Mouse (Mus musculus): ENCODE results near the gene Itpkb. TPM values are rescaled to one million over a fixed set of nuclear protein-coding genes. Genes with fewer than 3 reads are reported as not detected.

Itpkb gene
- total RNA-seq, 1 experiment, result 3.3 TPM

- Histone ChIP-seq H3K9me3 (ENCODE audit: control insufficient read depth, insufficient read depth, low read depth, low read length) (no peaks in the 10 kb centered on the region), H3K4me1 (ENCODE audit: control insufficient read depth in 2 of 2, insufficient read depth in 2 of 2, low read length in 2 of 2, poor library complexity in 1 of 2) (peaks cover 1 to 4% of the 10 kb centered on the region in 2 experiments; a peak in 1 of 4 replicates), H3K27ac (ENCODE audit: insufficient read depth, low read depth, low read length, poor library complexity, severe bottlenecking) (no peak overlapping the region), H3K36me3 (ENCODE audit: control insufficient read depth, insufficient read depth, low read length, poor library complexity, severe bottlenecking) (no peaks in the 10 kb centered on the region), H3K4me3 (ENCODE audit: insufficient read depth in 1 of 2, low read depth in 1 of 2, low read length in 2 of 2, poor library complexity in 1 of 2, severe bottlenecking in 1 of 2) (peak overlapping the region; percentile 50 to 57; a peak in 2 of 4 replicates), H3K9ac (ENCODE audit: insufficient read depth, low read depth, low read length, poor library complexity, severe bottlenecking) (no peak overlapping the region)
- in situ Hi-C loops (cut with MboI; ENCODE audit: low sequenced_read_pairs in 2 of 2, unreplicated experiment in 2 of 2), result no loop called here
- no peak for TF ChIP-seq MAFK (IDR thresholded peaks at IDR 0.05; ENCODE audit: insufficient read depth, low read depth, low read length)
- no peak for TF ChIP-seq HCFC1 (IDR thresholded peaks at IDR 0.05; ENCODE audit: borderline replicate concordance, insufficient read depth, low read length)
- no peak for TF ChIP-seq ZC3H11A (IDR thresholded peaks at IDR 0.05; ENCODE audit: borderline replicate concordance, low read depth, low read length)
- TF ChIP-seq CHD2 (IDR thresholded peaks at IDR 0.05; ENCODE audit: low read depth, low read length), result no peak
- TF ChIP-seq ZNF384 (IDR thresholded peaks at IDR 0.05; ENCODE audit: low read depth, low read length), result no peak
- no peak for DNase-seq (ENCODE audit: low read depth, low spot score)
Measured at GRCm38 (mm10) chr1:180332928-180333440, 2.7 kb downstream of the Itpkb start.

GRCm38 (mm10) chr1:180333588-180333987 is 3.3 kb downstream of the Itpkb start:
- in situ Hi-C loops (cut with MboI; ENCODE audit: low sequenced_read_pairs in 2 of 2, unreplicated experiment in 2 of 2), result no loop called here
- Histone ChIP-seq H3K9me3 (ENCODE audit: control insufficient read depth, insufficient read depth, low read depth, low read length) (no peaks in the 10 kb centered on the region), H3K27ac (ENCODE audit: insufficient read depth, low read depth, low read length, poor library complexity, severe bottlenecking) (no peak overlapping the region), H3K4me3 (ENCODE audit: insufficient read depth in 1 of 2, low read depth in 1 of 2, low read length in 2 of 2, poor library complexity in 1 of 2, severe bottlenecking in 1 of 2) (no peak overlapping the region), H3K9ac (ENCODE audit: insufficient read depth, low read depth, low read length, poor library complexity, severe bottlenecking) (no peak overlapping the region), H3K36me3 (ENCODE audit: control insufficient read depth, insufficient read depth, low read length, poor library complexity, severe bottlenecking) (no peaks in the 10 kb centered on the region), H3K4me1 (ENCODE audit: control insufficient read depth in 2 of 2, insufficient read depth in 2 of 2, low read length in 2 of 2, poor library complexity in 1 of 2) (peaks cover 1 to 4% of the 10 kb centered on the region in 2 experiments; a peak in 1 of 4 replicates)
- no peak for DNase-seq (ENCODE audit: low read depth, low spot score)
- TF ChIP-seq CHD2 (IDR thresholded peaks at IDR 0.05; ENCODE audit: low read depth, low read length) (no peak), HCFC1 (IDR thresholded peaks at IDR 0.05; ENCODE audit: borderline replicate concordance, insufficient read depth, low read length) (no peak), ZNF384 (IDR thresholded peaks at IDR 0.05; ENCODE audit: low read depth, low read length) (no peak), ZC3H11A (IDR thresholded peaks at IDR 0.05; ENCODE audit: borderline replicate concordance, low read depth, low read length) (no peak), MAFK (IDR thresholded peaks at IDR 0.05; ENCODE audit: insufficient read depth, low read depth, low read length) (no peak)

GRCm38 (mm10) chr1:180334541-180334940 is 4.3 kb downstream of the Itpkb start:
- no peak for TF ChIP-seq CHD2 (IDR thresholded peaks at IDR 0.05; ENCODE audit: low read depth, low read length)
- TF ChIP-seq ZNF384 (IDR thresholded peaks at IDR 0.05; ENCODE audit: low read depth, low read length), result no peak
- TF ChIP-seq MAFK (IDR thresholded peaks at IDR 0.05; ENCODE audit: insufficient read depth, low read depth, low read length), result no peak
- no peak for TF ChIP-seq ZC3H11A (IDR thresholded peaks at IDR 0.05; ENCODE audit: borderline replicate concordance, low read depth, low read length)
- TF ChIP-seq HCFC1 (IDR thresholded peaks at IDR 0.05; ENCODE audit: borderline replicate concordance, insufficient read depth, low read length), result no peak
- no peak for DNase-seq (ENCODE audit: low read depth, low spot score)
- Histone ChIP-seq H3K9ac (ENCODE audit: insufficient read depth, low read depth, low read length, poor library complexity, severe bottlenecking) (no peak overlapping the region), H3K9me3 (ENCODE audit: control insufficient read depth, insufficient read depth, low read depth, low read length) (no peaks in the 10 kb centered on the region), H3K27ac (ENCODE audit: insufficient read depth, low read depth, low read length, poor library complexity, severe bottlenecking) (no peak overlapping the region), H3K4me1 (ENCODE audit: control insufficient read depth in 2 of 2, insufficient read depth in 2 of 2, low read length in 2 of 2, poor library complexity in 1 of 2) (peaks cover 0 to 2% of the 10 kb centered on the region in 2 experiments; a peak in 1 of 4 replicates), H3K4me3 (ENCODE audit: insufficient read depth in 1 of 2, low read depth in 1 of 2, low read length in 2 of 2, poor library complexity in 1 of 2, severe bottlenecking in 1 of 2) (no peak overlapping the region), H3K36me3 (ENCODE audit: control insufficient read depth, insufficient read depth, low read length, poor library complexity, severe bottlenecking) (no peaks in the 10 kb centered on the region)
- in situ Hi-C loops (cut with MboI; ENCODE audit: low sequenced_read_pairs in 2 of 2, unreplicated experiment in 2 of 2), result no loop called here

GRCm38 (mm10) chr1:180335513-180336375 is 5.5 kb downstream of the Itpkb start:
- in situ Hi-C loops (cut with MboI; ENCODE audit: low sequenced_read_pairs in 2 of 2, unreplicated experiment in 2 of 2), result no loop called here
- Histone ChIP-seq H3K4me1 (ENCODE audit: control insufficient read depth in 2 of 2, insufficient read depth in 2 of 2, low read length in 2 of 2, poor library complexity in 1 of 2) (peaks cover 0 to 2% of the 10 kb centered on the region in 2 experiments; a peak in 1 of 4 replicates), H3K4me3 (ENCODE audit: insufficient read depth in 1 of 2, low read depth in 1 of 2, low read length in 2 of 2, poor library complexity in 1 of 2, severe bottlenecking in 1 of 2) (no peak overlapping the region), H3K9ac (ENCODE audit: insufficient read depth, low read depth, low read length, poor library complexity, severe bottlenecking) (no peak overlapping the region), H3K36me3 (ENCODE audit: control insufficient read depth, insufficient read depth, low read length, poor library complexity, severe bottlenecking) (no peaks in the 10 kb centered on the region), H3K9me3 (ENCODE audit: control insufficient read depth, insufficient read depth, low read depth, low read length) (no peaks in the 10 kb centered on the region), H3K27ac (ENCODE audit: insufficient read depth, low read depth, low read length, poor library complexity, severe bottlenecking) (no peak overlapping the region)
- no peak for TF ChIP-seq MAFK (IDR thresholded peaks at IDR 0.05; ENCODE audit: insufficient read depth, low read depth, low read length)
- TF ChIP-seq ZC3H11A (IDR thresholded peaks at IDR 0.05; ENCODE audit: borderline replicate concordance, low read depth, low read length), result no peak
- TF ChIP-seq ZNF384 (IDR thresholded peaks at IDR 0.05; ENCODE audit: low read depth, low read length), result no peak
- no peak for TF ChIP-seq CHD2 (IDR thresholded peaks at IDR 0.05; ENCODE audit: low read depth, low read length)
- TF ChIP-seq HCFC1 (IDR thresholded peaks at IDR 0.05; ENCODE audit: borderline replicate concordance, insufficient read depth, low read length), result no peak
- no peak for DNase-seq (ENCODE audit: low read depth, low spot score)
